Mouse (Mus musculus) CH12.LX (cell line): ENCODE data around the gene Fry. TPM values are rescaled to one million over a fixed set of nuclear protein-coding genes. Genes with fewer than 3 reads are reported as not detected.
A peak's percentile ranks its signal among the peaks of the same experiment; 100 is the strongest.

Experiments
- DNase-seq: peaks from one replicate; pipeline ENCODE4 v3.0.0-alpha.2; 2013; ENCODE audit errors: extremely low read depth
- H3K27ac ChIP-seq: 2 replicates; pipeline ENCODE4 v1.5.1; 2012; ENCODE audit warnings: low read depth, mild to moderate bottlenecking, control low read depth, moderate library complexity; ENCODE audit not compliant: insufficient read depth
- H3K27me3 ChIP-seq: replicated peaks from 2 replicates; pipeline ENCODE3; 2012; ENCODE audit warnings: inconsistent platforms
- H3K36me3 ChIP-seq, 2 experiments: replicated peaks in 1 of 2; 2 replicates each; pipeline versions ENCODE3 to v1.6.1; 2012; ENCODE audit warnings: inconsistent platforms in 1 of 2, low read length in 1 of 2, mild to moderate bottlenecking in 1 of 2, mixed read lengths in 1 of 2, moderate library complexity in 1 of 2; ENCODE audit not compliant: control insufficient read depth in 1 of 2, insufficient read depth in 1 of 2
- H3K4me1 ChIP-seq, 2 experiments: 2 replicates each; pipeline ENCODE4 v1.6.1; 2012; ENCODE audit warnings: inconsistent platforms in 1 of 2, moderate library complexity in 1 of 2; ENCODE audit not compliant: insufficient read depth in 2 of 2, control insufficient read depth in 1 of 2
- H3K4me2 ChIP-seq: 2 replicates; pipeline ENCODE4 v1.6.1; 2012; ENCODE audit warnings: low read depth, mild to moderate bottlenecking, control low read depth; ENCODE audit not compliant: poor library complexity, insufficient read depth, severe bottlenecking
- H3K4me3 ChIP-seq, 3 experiments: fragments of 150-350 bp in 1 of 3; sonication (generic) in 1 of 3; replicated peaks in 1 of 3; 2 replicates each; pipeline versions ENCODE3 to v1.5.1; 2011 to 2012; ENCODE audit warnings: low read depth in 2 of 3, low read length in 2 of 3, mild to moderate bottlenecking in 2 of 3, moderate library complexity in 2 of 3, control low read depth in 1 of 3, improper control_type of control experiment in 1 of 3, inconsistent platforms in 1 of 3, mixed read lengths in 1 of 3; ENCODE audit not compliant: poor library complexity in 1 of 3
- H3K79me2 ChIP-seq: replicated peaks from 2 replicates; pipeline ENCODE4 v1.6.1; 2012; ENCODE audit warnings: mild to moderate bottlenecking, moderate library complexity; ENCODE audit not compliant: control insufficient read depth, poor library complexity, insufficient read depth, severe bottlenecking; ENCODE audit errors: extremely low read depth
- H3K9ac ChIP-seq: 2 replicates; pipeline ENCODE4 v1.6.1; 2012; ENCODE audit warnings: low read depth, mild to moderate bottlenecking, control low read depth, moderate library complexity; ENCODE audit not compliant: insufficient read depth
- H3K9me3 ChIP-seq: replicated peaks from 2 replicates; pipeline ENCODE3; 2012; ENCODE audit warnings: low read length, inconsistent platforms, mixed read lengths
- CHD2 ChIP-seq: IDR thresholded peaks from 2 replicates; pipeline ENCODE4 v1.6.1; 2011; ENCODE audit warnings: low read length, improper control_type of control experiment
- E2F4 ChIP-seq: IDR thresholded peaks from 2 replicates; pipeline ENCODE4 v1.6.1; 2011; ENCODE audit warnings: low read depth, low read length, improper control_type of control experiment; ENCODE audit not compliant: insufficient replicate concordance
- ELF1 ChIP-seq: IDR thresholded peaks from 2 replicates; pipeline ENCODE4 v1.6.1; 2014; ENCODE audit warnings: low read depth, mild to moderate bottlenecking, inconsistent platforms, low read length, improper control_type of control experiment
- GABPA ChIP-seq: IDR thresholded peaks from 2 replicates; pipeline ENCODE4 v1.6.1; 2012; ENCODE audit warnings: low read depth, low read length, improper control_type of control experiment, inconsistent platforms; ENCODE audit not compliant: insufficient replicate concordance
- JUN ChIP-seq: IDR thresholded peaks from 2 replicates; pipeline ENCODE4 v1.6.1; 2011; ENCODE audit warnings: low read depth, mild to moderate bottlenecking, low read length, improper control_type of control experiment, moderate library complexity; ENCODE audit not compliant: insufficient read depth
- MAX ChIP-seq: IDR thresholded peaks from 2 replicates; pipeline ENCODE4 v1.6.1; 2011; ENCODE audit warnings: low read length, improper control_type of control experiment
- NELFE ChIP-seq: IDR thresholded peaks from 2 replicates; pipeline ENCODE4 v1.6.1; 2011; ENCODE audit warnings: low read depth, low read length, improper control_type of control experiment
- PAX5 ChIP-seq: IDR thresholded peaks from 2 replicates; pipeline ENCODE4 v1.6.1; 2012; ENCODE audit warnings: low read length, inconsistent platforms, mixed read lengths
- POLR2A ChIP-seq: IDR thresholded peaks from 2 replicates; pipeline ENCODE4 v1.6.1; 2011; ENCODE audit warnings: low read depth, mild to moderate bottlenecking, improper control_type of control experiment, low read length
- RCOR1 ChIP-seq: conservative IDR thresholded peaks from 2 replicates; pipeline ENCODE4 v1.6.1; 2012; ENCODE audit warnings: low read depth, mild to moderate bottlenecking, inconsistent platforms, low read length, improper control_type of control experiment
- SMC3 ChIP-seq: IDR thresholded peaks from 2 replicates; pipeline ENCODE4 v1.6.1; 2011; ENCODE audit warnings: low read depth, low read length, improper control_type of control experiment
- TBP ChIP-seq: conservative IDR thresholded peaks from 2 replicates; pipeline ENCODE4 v1.6.1; 2011; ENCODE audit warnings: low read depth, low read length, improper control_type of control experiment
- UBTF ChIP-seq: IDR thresholded peaks from 2 replicates; pipeline ENCODE4 v1.6.1; 2012; ENCODE audit warnings: low read depth, mild to moderate bottlenecking, inconsistent platforms, low read length, improper control_type of control experiment, moderate library complexity
- USF1 ChIP-seq: IDR thresholded peaks from 2 replicates; pipeline ENCODE4 v1.6.1; 2014; ENCODE audit warnings: low read depth, mild to moderate bottlenecking, inconsistent platforms, low read length, improper control_type of control experiment
- ZKSCAN1 ChIP-seq: IDR thresholded peaks from 2 replicates; pipeline ENCODE4 v1.6.1; 2012; ENCODE audit warnings: low read depth, inconsistent platforms, low read length, improper control_type of control experiment, borderline replicate concordance
- ZNF384 ChIP-seq: IDR thresholded peaks from 2 replicates; pipeline ENCODE4 v1.6.1; 2012; ENCODE audit warnings: low read depth, low read length, improper control_type of control experiment, inconsistent platforms
- dilution Hi-C: fragments of 300-500 bp; cut with MboI; formaldehyde crosslinking; loops from 2 replicates; pipeline ENCODE4 v1.14.3; 2020; ENCODE audit warnings: low sequenced_read_pairs; ENCODE audit not compliant: extremely low pct_unique_long_range_greater_than_20kb, extremely low pct_ligation_motif_present
- in situ Hi-C: fragments of 300-500 bp; cut with MboI; formaldehyde crosslinking; loops from 3 replicates; pipeline ENCODE4 v1.14.3; 2019; ENCODE audit warnings: low sequenced_read_pairs, low pct_ligation_motif_present, low pct_unique_long_range_greater_than_20kb, mixed read lengths
- polyA plus RNA-seq: library from polyadenylated mRNA; unstranded; fragments of >175 nt; gene quantifications from 2 replicates; pipeline ENCODE4 v1.2.1, GENCODE M21; 2012; ENCODE audit warnings: low read depth; ENCODE audit not compliant: insufficient read length
- total RNA-seq, 2 experiments: library from RNA; depleted of rRNA; stranded (reverse); fragments of 300-350 nt in 1 of 2; fragments of >200 nt in 1 of 2; gene quantifications; 2 replicates each; pipeline ENCODE4 v1.2.3; 2012 to 2014

The Fry gene
- total and polyA plus RNA-seq, 3 experiments, result 0.34 to 0.80 (median 0.34) TPM

DNA sequence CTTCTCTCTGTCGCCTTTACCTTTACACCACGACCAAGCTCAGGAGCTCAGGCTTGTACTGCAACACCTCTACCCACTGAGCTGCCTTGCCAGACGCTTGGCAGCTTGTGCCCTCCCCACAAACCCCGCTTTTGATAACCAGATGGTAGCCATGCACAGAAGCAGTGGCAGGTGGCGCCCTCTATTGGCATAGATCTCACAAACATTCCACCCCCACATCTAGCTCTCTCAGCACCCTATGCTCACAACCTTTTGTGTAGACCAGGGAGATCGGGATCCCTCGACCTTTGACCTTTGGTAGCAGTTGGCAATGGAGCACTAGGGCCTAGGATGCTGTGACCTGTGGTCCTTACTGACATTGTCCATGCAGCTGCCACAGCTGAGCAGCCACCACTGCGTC lies 171.2 kb downstream of the Fry start:
- H3K4me2 ChIP-seq, result no peak overlapping the region
- H3K27me3 ChIP-seq, result no peaks in the 10 kb centered on the region
- no peak for DNase-seq
- TF ChIP-seq JUN, result no peak
- TF ChIP-seq ZNF384, result no peak
- TF ChIP-seq ELF1, result no peak
- TF ChIP-seq GABPA, result no peak
- no peak for TF ChIP-seq CHD2
- no peak for TF ChIP-seq NELFE
- no peak for TF ChIP-seq TBP
- no peak for TF ChIP-seq USF1
- TF ChIP-seq PAX5, result no peak
- no peak for TF ChIP-seq SMC3
- no peak for TF ChIP-seq POLR2A
- TF ChIP-seq UBTF, result no peak
- TF ChIP-seq, all 38 proteins: peak for 0
- Histone ChIP-seq H3K9me3 (peaks cover 45% of the 10 kb centered on the region), H3K4me1 (peaks cover 0 to 10% of the 10 kb centered on the region in 2 experiments; a peak in 1 of 4 replicates), H3K79me2 (no peaks in the 10 kb centered on the region), H3K4me3 (no peak overlapping the region), H3K36me3 (no peaks in the 10 kb centered on the region), H3K27ac (no peak overlapping the region), H3K9ac (no peak overlapping the region)
- dilution Hi-C loops (no loop called here), in situ Hi-C loops (no loop called here)

DNA sequence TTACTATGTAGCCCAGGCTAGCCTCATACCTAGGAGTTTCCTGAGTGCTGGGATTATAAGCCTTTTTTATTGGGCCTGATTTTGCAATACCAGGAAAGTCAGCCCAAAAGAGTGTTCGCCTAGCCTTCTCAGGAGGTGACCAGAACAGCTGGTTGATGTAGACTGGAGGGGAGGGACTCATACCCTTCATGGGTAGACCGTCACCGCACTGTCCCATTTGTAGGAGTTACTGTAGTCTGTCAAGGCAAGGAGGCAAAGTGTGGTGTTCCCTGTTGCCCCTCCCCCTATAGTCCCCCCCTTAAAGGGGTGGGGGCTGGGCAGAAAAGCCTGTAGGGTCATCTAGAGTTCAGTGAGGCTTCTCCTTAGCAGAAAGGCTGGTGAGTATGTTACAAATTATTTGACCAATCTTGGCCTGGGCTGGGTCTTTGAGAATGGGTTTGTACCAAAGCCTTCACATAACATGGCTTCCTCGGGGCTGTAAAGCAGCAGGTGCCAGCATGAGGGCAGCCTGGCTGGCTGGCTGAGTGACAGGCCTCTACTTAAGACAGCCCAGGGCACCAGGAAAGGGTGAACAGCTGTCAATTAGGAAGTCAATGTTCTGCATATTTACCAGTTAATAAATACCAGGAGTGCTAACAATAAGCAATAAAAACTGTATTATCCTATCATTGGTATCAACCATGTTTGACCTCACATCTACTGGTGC lies 172.2 kb downstream of the Fry start:
- H3K79me2 ChIP-seq, result no peaks in the 10 kb centered on the region
- peaks cover 45% of the 10 kb centered on the region for H3K9me3 ChIP-seq
- H3K4me1 ChIP-seq, result peaks cover 0 to 10% of the 10 kb centered on the region in 2 experiments; a peak in 1 of 4 replicates
- no peak overlapping the region for H3K27ac ChIP-seq
- dilution Hi-C loops (no loop called here), in situ Hi-C loops (no loop called here)
- H3K27me3 ChIP-seq, result no peaks in the 10 kb centered on the region
- H3K4me3 ChIP-seq, result no peak overlapping the region
- H3K4me2 ChIP-seq, result no peak overlapping the region
- DNase-seq, result no peak
- no peaks in the 10 kb centered on the region for H3K36me3 ChIP-seq
- TF ChIP-seq RCOR1, result no peak
- no peak overlapping the region for H3K9ac ChIP-seq

- Histone ChIP-seq H3K79me2 (no peaks in the 10 kb centered on the region), H3K4me2 (no peak overlapping the region)
- dilution Hi-C loops, result no loop called here
- TF ChIP-seq JUN (no peak), ZKSCAN1 (no peak), USF1 (no peak), PAX5 (no peak), E2F4 (no peak), MAX (no peak)
- TF ChIP-seq, all 38 proteins: peak for 0
- in situ Hi-C loops, result no loop called here
- no peak overlapping the region for H3K9ac ChIP-seq
- H3K27me3 ChIP-seq, result no peaks in the 10 kb centered on the region
- H3K4me1 ChIP-seq, result peaks cover 0 to 10% of the 10 kb centered on the region in 2 experiments; a peak in 1 of 4 replicates
- no peak overlapping the region for H3K27ac ChIP-seq
- DNase-seq, result peak; percentile 12
- no peak overlapping the region for H3K4me3 ChIP-seq
- no peaks in the 10 kb centered on the region for H3K36me3 ChIP-seq
- peaks cover 45% of the 10 kb centered on the region for H3K9me3 ChIP-seq
Measured at GRCm38 (mm10) chr5:150291216-150291615, 172.8 kb downstream of the Fry start.
